Mouse (Mus musculus): Measurements from ENCODE around the gene Sap30.
"Not testable (repeated sequence)": the region's sequence is repeated elsewhere in the genome, so short reads cannot be mapped to it uniquely, and the experiment has no call there.

Gene Sap30

DNA sequence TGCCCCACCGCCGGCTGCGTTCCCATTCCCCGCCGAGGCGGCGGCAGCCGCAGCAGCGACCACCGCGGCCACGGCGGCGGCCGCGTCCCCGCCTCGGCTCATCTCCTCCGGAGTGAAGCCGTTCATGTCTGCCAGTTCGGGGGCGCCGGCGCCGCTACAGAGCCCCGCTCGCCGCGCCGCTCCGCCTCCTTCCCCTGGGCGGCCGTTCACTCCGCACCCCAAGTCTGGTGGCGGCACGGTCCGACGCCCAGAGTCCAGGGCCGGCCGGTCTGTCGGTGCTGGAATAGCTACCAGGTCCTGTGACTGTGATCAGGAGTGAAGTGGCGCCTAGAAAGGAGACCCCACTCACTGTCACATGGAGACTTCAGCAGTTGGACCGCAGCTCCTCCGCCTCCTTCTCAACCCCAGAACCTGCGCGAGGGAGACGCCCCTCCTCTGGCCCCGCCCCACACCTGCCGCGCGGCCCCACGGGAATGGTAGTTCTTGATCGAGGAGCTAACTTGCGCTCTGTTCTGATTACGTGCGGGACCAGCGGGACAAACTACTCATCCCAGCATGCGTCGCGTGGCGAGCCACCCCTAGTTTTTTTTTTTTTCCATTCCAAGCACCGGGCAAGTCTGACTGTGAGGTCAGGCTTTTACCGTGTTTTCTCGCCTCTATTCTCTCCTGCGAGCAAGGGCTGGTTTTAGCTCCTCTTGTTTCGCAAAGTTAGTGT lies at the start of gene Sap30:
TSS of gene Sap30 (minus strand) at position 420 of the 715 bp plus-strand sequence.
- in situ Hi-C loops (cut with MboI, MseI) = no loop called here

DNA sequence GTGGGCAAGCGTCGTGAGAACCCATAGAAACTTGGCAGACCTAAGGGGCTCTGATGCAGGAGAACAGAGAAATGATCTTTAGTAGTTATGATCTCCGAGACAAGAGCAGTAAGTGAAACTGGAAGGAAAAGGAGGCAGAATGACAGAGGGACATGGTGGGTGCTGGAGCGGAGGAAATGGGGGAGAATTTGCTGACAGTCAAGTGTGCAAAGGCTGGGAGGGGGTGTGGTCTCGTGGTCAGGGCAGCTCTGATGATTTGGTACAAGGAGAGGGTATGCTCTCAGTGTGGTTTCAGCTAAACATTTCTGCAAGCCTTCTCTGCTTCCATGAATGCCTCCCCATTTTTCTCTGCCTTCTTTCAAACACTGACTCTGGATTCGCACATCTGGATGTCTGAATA lies 48.5 kb upstream of the Sap30 start:
- in situ Hi-C loops (cut with MboI, MseI) = loop anchor here (5.0 kb wide), 1 partner anchor 266 kb away; no protein-coding TSS in a partner anchor

DNA sequence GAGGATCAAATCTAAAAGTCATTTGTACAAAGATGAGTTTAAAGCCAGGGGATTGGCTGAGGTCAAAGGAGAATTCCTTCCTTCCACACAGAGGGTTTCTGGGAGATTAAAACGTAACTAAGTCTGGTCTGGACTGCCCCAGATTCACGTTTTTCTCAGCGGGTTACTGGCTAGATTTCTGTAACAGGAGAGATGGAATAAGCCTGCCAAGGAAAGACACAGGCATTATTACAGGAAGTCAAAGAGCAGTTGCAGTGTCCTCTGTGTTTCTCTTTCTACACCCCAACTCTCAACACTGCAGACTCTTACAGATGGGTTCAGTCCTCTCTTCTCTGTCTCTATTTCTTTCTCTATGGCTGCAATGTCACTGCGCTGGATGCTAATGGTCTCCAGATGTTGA lies 46.8 kb upstream of the Sap30 start:
- in situ Hi-C loops (cut with MboI, MseI) = loop anchor here (5.0 kb wide), 1 partner anchor 107 kb away; no protein-coding TSS in a partner anchor

DNA sequence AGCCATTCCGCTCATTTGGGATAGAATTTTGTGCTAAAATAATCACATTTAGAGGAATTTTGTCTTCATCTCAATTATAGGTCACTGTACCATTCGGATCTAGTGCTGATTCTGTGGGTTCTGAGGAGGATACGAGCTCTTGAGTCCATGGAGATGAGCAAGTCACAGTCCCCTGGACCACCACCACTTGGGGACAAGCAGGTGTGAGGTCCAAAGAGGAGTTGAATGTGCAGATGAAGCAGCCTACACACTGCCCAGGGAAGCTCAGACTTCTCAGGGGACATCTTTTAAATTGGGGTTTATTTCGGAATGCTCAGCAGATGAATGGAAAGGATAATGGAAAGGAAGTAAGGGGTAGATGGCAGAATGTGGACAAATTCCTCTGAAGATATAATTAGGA lies 45.4 kb upstream of the Sap30 start:
- in situ Hi-C loops (cut with MboI, MseI) = loop anchor here (5.0 kb wide), 1 partner anchor 106 kb away; no protein-coding TSS in a partner anchor

DNA sequence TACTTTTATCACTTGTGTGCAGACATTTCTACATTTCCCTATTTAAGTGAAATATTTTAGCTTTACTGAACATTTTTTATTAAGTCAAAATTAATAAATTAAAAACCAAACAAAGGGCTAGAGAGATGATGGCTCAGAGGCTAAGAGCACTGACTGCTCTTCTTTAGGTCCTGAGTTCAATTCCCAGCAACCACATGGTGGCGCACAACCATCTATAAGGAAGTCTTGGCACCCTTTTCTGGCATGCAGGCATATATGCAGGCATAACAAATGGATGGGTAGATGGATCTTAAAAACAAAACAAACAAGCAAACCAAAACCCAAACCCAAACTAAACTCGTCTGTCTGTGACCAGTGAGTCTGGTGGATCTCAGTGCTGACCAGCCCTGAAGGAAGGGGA lies 44.6 kb upstream of the Sap30 start:
- in situ Hi-C loops (cut with MboI, MseI) = loop anchor here (5.0 kb wide), 1 partner anchor 105 kb away; no protein-coding TSS in a partner anchor

DNA sequence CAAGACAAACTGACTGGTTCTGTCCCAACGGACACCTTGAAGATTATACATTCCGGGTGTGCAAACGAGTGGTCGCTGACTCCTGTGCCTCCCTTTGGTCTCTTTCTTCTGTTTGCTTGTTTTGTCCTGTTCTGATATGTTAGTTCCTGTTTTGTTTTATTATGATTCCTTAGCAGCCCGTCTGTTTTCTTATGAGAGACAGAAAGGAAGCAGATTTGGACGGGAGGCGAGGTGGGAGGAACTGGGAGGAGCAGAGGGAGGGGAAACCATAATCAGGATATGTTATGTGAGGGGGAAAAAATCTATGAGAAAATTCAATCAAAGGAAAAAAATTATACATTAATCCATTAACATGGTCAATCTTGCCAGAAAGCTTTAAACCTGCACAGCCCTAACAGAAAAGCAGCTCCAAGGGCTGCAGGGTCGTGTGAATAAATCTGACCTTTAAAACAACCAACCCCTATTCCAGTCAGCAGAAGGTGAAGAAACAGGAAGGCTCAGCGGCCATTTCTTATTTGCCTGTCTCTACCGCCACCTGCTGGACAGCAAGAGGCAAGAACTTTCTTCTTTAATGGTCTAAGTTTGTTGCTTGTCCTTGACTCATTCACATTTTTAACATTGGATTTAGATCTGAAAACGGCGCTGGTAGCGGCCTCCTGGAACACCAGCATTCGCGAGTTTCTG lies 43.1 kb upstream of the Sap30 start:
- in situ Hi-C loops (cut with MboI, MseI) = loop anchor here (5.0 kb wide), 1 partner anchor 104 kb away; no protein-coding TSS in a partner anchor

DNA sequence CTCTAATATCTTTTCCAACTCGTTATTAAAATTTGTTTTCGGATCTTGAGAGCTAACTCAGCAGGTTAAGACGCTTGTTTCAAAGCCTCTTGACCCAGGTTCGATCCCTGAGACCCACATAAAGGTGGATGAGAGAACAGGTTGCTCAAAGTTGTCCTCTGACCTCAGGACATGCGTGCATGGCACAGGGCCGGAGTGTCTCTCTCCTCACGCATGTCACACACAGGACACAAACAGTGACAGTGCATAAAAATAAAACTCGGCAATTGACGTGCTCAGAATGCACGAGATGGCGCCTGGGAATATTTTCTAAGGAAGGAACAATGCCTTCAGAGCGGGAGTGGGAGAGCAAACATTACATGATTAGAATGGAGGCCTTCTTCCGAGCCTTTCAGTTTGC lies 42.6 kb upstream of the Sap30 start:
- in situ Hi-C loops (cut with MboI, MseI) = loop anchor here (5.0 kb wide), 1 partner anchor 103 kb away; no protein-coding TSS in a partner anchor

DNA sequence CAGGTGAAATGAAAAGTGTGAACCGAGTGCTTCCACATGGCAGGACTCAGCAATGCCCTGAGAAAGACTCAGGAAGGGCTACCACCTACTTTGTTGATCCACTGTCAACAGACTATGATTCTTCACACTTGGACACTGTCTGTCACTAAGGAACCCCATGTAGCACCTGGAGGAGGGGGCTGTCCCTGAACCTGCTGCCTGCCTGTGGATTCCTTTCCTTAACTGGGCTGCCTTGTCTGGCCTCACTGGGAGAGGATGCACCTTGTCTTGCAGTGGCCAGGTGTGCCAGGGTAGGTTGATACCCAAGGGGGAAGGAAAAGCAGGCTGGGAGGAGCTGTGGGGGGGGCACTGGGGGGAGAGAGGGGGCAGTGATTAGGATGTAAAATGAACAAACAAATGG lies 40.4 kb upstream of the Sap30 start:
- in situ Hi-C loops (cut with MboI, MseI) = no loop called here

DNA sequence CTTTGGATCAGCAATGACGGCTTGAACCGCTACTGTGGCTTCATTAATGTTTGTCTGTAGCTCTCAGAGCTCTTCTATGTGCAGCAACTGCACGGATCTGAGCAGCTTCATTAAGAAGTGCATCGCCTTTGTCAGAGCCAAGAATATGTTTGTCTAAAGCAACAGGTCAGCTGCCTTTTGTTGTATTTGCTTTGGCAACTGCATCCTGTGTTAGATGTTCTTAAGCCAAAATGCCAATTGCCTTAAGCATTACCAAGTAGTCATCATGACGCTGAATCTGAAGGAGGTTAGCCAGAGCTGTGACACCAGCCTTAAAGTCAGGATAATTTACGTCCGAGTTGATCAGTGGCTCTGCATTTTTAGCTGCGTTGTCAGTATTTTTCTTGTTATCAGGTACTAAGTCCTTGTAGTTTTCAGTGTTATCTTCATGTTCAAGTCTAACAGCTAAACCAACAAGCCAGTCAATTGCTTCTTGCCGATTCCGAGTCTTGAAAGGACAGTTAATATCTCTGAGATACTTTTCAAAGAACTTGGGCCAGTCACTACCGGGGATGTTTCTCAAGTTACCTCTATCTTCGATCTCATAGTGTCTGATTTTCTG lies 32.6 kb upstream of the Sap30 start:
- in situ Hi-C loops (cut with MboI, MseI) = no loop called here

DNA sequence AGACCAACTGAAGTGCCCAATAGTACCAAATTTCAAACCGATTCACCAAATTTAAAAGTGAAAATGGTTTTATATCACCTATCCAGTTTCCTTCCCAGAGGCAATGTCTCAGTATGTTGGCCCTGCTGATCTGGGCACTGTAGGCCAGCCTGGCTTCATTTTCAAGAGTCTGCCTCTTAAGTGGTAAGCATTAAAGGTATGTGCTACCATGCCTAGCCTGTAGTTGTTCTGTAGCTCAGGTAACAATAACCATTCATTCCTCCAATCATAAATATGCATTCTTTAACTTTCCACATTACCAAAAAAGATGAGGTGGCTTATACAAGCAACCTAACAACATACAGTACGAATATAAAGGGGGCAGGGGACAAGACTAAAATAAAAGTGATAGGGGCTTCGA lies 30.1 kb upstream of the Sap30 start:
- in situ Hi-C loops (cut with MboI, MseI) = no loop called here

DNA sequence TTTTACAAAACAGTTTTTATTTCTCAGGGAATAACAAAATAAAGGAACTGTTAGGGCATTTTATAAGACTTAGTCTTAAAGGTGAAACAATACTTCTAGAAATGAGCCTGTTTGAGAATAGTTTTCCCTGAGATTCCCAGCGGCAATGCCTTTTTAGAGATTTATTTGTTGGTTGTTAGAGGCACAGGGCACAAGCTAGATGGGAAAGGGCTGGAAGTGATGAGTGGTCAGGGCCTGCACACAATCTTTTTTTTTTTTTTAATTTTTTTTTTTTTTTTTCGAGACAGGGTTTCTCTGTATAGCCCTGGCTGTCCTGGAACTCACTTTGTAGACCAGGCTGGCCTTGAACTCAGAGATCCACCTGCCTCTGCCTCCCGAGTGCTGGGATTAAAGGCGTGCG lies 29.0 kb upstream of the Sap30 start:
- in situ Hi-C loops (cut with MboI, MseI) = not testable (repeated sequence)

DNA sequence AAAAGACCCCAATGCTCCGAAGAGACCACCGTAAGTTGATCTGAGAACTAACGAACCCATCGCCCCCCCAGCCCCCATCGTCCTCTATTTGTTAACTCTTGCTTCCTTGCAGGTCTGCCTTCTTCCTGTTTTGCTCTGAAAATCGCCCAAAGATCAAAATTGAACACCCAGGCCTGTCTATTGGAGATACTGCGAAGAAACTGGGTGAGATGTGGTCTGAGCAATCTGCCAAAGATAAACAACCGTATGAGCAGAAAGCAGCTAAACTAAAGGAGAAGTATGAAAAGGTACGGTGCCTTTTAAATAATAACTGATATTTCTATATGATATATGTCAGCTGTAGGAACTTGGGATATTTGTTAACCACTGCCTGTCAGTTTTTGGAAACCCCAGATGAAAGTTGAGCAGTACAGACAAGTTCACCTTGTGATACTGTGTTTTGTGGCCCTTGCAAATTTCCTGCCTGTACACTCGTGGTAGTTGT lies 25.6 kb upstream of the Sap30 start:
- in situ Hi-C loops (cut with MboI, MseI) = not testable (repeated sequence)

DNA sequence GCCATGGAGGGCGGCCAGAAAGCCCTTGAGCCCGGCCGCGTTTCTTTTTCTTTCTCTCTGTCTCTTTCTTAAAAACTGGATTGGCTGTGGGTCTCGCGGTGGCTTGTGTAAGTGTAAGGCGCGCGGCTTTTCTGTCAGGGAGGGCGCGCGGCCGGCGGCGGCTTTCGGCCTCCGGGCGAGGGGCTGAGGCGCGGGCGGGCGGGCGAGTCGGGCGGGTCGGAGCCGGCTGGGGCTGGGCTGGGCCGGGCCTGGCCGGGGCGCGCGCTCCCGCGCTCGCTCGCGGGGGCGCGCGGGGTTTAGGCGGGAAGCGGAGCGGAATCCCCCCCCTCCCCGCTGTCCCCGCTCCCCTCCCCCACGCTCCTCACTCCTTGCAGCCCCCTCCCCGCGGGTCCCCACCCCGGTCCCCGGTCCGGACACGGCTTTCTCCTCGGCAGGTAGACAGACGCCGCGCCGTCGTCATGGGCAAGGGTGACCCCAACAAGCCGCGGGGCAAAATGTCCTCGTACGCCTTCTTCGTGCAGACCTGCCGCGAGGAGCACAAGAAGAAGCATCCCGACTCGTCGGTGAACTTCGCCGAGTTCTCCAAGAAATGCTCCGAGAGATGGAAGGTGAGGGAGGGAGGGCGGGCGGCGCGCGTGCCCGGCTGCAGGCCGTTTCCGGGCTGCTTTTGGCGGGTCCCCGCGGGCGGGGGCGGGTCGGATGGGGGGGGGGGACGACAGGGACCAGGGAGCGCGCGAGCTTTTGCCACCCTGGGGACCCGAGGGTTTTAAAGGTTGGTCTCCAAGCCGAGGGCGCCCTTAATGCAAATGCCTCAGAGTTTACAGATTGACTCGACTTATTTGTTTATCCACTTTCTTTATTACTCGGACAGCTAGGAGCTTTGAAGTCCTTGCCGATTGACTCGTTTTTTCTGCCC lies 24.7 kb upstream of the Sap30 start:
- in situ Hi-C loops (cut with MboI, MseI) = no loop called here

DNA sequence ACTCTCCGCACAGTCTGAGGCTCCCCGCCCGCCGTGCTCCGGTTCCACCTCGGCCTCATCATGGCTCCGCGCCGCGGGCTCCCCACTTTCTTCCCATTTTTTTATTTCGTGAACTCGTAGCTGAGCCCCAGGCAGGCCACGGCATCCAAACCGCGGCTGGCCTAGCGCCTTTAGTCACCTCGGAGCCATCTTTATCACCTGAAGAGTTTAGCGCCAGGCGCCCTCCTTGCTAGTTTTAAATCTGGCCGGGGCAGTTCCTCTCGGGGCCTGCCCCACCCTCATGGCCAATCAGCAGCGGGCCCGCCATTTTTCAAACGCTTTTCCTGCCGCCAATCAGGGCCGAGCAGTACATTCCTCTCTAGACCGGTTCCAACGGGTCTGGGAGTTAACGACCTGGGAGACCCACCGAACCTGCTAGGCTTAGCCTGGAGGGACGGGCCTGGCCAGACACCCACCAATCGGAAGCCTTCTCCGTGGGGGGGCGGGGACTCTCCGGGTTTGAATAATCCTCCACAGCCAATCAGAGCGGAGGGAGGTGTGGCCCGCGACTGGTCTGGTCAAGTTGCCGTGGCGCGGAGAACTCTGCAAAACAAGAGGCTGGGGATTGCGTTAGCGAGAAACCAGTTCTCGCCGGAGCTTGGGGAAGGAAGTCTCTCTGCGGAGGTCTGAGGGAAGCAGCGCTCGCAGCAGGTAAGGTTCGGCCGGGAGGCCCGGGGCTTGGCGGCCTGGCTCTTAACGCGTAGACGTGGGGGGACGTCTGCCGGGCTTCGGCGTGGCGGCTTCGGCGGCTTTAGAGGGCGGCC lies 23.9 kb upstream of the Sap30 start, which contains the start of gene Hmgb2:
TSS of gene Hmgb2 (plus strand) at position 592 of the 803 bp plus-strand sequence.
- in situ Hi-C loops (cut with MboI, MseI) = no loop called here

DNA sequence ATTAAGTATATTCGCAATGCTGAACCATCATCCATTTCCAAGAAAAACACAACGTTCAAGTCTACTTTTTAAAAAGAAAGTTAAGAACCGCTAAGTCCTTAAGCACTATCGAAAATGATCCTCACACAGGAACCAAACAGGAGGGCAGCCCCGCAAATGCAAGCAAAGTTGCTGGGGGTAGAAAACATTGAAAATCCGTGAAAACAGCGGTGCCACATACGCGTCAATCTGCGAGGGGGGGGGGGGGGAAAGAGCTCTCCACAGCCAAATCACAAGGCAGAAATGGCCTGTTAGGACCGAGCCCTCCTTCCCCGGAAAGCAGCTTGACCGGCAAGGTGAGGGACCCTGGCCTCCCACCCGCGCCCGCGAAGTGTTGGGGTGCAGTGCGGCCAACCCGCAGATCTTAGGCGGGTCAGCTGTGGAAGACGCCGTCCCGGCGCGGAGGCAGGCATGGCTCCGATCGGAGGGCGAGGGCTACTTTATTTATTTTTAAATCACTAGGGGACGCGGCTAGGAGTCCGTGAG lies 23.2 kb upstream of the Sap30 start:
- in situ Hi-C loops (cut with MboI, MseI) = no loop called here

DNA sequence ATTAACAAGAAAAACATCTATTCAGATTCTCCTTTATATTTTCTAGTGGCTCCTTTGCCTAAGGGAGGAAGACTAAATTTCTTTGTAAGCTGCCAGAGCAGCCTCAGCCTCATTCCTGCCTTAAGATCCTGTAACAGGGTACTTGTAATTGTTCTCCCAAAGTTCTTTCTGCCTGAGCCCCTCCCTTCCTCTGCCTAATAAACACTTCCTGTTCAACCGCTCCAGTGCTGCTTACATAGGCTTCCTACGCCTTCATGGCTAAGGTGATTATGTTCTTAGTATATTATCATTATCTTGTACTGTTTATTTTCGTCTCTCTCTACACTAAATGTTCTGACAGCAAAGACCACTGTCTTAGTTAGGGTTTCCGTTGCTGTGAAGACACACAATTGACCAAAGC lies 21.0 kb upstream of the Sap30 start:
- in situ Hi-C loops (cut with MboI, MseI) = no loop called here

DNA sequence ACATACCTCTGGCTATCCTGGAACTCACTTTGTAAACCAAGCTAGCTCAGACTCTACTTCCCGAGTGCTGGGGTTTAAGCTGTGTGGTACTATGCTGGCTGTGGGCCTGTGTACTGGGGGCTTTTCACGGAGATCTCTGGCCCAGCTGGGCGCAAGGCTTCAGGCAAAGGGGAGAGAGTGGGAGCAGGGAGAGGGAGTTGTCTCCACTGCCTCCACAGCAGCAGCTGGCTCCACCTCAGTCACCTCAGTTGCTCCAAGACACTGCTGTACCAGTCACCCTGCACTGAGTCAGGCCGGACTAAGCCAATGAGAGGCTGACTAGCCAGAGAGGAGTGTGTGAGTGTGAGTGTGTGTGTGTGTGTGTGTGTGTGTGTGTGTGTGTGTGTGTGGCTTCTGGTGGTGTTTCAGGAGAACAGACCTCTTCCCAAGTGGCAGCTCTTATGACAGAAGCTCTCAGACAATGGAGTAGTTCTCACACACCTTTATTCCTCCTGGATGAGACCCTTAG lies 19.9 kb upstream of the Sap30 start:
- in situ Hi-C loops (cut with MboI, MseI) = no loop called here

DNA sequence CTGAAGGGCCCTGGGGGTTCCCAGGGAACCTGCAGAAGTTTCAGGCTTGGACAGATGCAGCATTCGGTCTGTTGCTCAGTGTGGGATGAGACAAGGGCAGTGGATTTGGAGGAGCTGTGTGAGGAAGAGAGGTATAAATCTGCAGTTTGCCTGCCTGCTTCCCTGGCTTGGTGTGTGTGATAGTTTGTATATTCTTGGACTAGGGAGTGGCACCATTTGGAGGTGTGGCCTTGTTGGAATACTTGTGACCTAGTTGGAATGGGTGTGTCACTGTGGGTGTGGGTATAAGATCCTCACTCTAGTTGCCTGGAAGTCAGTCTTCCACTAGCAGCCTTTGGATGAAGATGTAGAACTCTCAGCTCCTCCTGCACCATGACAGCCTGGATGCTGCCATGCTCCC lies 17.8 kb upstream of the Sap30 start:
- in situ Hi-C loops (cut with MboI, MseI) = not testable (repeated sequence)

DNA sequence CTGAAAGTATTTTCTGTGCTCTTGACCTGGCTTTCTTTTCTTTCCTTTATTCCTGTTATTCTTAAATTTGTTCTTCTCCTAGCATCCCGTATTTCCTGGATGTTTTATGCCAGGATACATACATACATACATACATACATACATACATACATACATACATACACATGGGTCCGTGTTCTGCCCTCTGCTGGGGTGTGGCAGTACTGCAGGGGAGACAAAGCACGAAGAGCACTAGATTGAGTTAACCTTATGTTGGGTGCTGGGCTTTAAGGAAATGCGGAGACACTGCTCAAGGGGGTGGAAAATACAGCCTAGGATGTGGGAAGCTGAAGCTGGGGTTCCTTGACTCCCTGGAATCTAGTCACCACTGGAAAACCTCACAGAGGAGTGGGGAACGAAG lies 16.0 kb upstream of the Sap30 start:
- in situ Hi-C loops (cut with MboI, MseI) = no loop called here

Measured in T-helper 1 cell (primary cell).